Mouse (Mus musculus) embryonic facial prominence, embryonic 12.5 days (tissue): ENCODE results near the gene Birc6. TPM values are rescaled to one million over a fixed set of nuclear protein-coding genes. Genes with fewer than 3 reads are reported as not detected.

ENCODE experiments used
- ATAC-seq: fragments of 200-750 bp; cut with Nextera tagmentation; 2 replicates; pipeline ENCODE4 v1.8.0; 2017; ENCODE audit not compliant: insufficient number of reproducible peaks, insufficient read depth, low FRiP score, low TSS enrichment
- H3K27ac ChIP-seq: fragments of 300-500 bp; sonication (generic); 2 replicates; pipeline ENCODE4 v1.5.1; 2016; ENCODE audit warnings: mild to moderate bottlenecking
- H3K27me3 ChIP-seq: fragments of 300-500 bp; sonication (generic); 2 replicates; pipeline ENCODE4 v1.6.1; 2016; ENCODE audit warnings: mild to moderate bottlenecking, moderate library complexity
- H3K36me3 ChIP-seq: fragments of 300-500 bp; sonication (generic); 2 replicates; pipeline ENCODE4 v1.6.1; 2016; ENCODE audit warnings: mild to moderate bottlenecking
- H3K4me1 ChIP-seq: fragments of 300-500 bp; sonication (generic); 2 replicates; pipeline ENCODE4 v1.6.1; 2016
- H3K4me2 ChIP-seq: fragments of 300-500 bp; sonication (generic); replicated peaks from 2 replicates; pipeline ENCODE4 v1.6.1; 2016; ENCODE audit warnings: mild to moderate bottlenecking, moderate library complexity
- H3K4me3 ChIP-seq: fragments of 300-500 bp; sonication (generic); 2 replicates; pipeline ENCODE4 v1.5.1; 2016; ENCODE audit warnings: mild to moderate bottlenecking
- H3K9ac ChIP-seq: fragments of 300-500 bp; sonication (generic); 2 replicates; pipeline ENCODE4 v1.6.1; 2016; ENCODE audit warnings: mild to moderate bottlenecking, moderate library complexity
- H3K9me3 ChIP-seq: fragments of 300-500 bp; sonication (generic); 2 replicates; pipeline ENCODE4 v1.6.1; 2016; ENCODE audit warnings: mild to moderate bottlenecking, moderate library complexity
- WGBS: fragments of 180-500 bp; shearing (Covaris S2); methylation state at CpG from one replicate; pipeline ENCODE4 v1.1.7; 2016; 5-methylcytosine and 5-hydroxymethylcytosine counted together
- polyA plus RNA-seq: library from polyadenylated mRNA; unstranded; fragments of >200 nt; fragmentation: Nextera tagmentation; extraction: Ambion mirVana; gene quantifications from 2 replicates; pipeline ENCODE4 v1.2.1, GENCODE M21; 2016

Gene Birc6
- polyA plus RNA-seq, 1 experiment from 2014 or later: 98.3 TPM

DNA sequence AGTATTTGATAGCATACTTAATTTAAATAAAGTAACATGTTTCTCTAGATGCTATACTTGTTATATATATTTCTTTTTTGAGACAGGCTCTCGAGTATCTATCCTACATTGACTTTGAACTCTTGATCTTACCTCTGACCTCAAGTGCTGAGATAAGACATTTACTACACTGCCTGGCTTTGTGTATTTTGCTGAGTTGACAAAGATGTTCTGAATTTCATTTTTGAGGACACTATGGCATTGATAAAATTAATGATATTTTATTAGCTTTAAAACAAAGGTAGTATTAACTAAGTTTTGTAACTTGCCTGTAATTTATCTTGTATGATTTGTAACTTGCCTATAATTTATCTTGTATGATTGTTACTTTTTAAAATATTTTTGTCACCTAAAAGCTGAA is 41.1 kb downstream of the Birc6 start:
- H3K4me3 ChIP-seq: no peak overlapping the region
- H3K4me1 ChIP-seq: no peaks in the 10 kb centered on the region
- H3K4me2 ChIP-seq: no peak overlapping the region
- no peak overlapping the region for H3K27ac ChIP-seq
- no peak for ATAC-seq
- 86% methylated on average over 1 of the region's 1 CpGs for WGBS
- no peaks in the 10 kb centered on the region for H3K27me3 ChIP-seq
- no peaks in the 10 kb centered on the region for H3K9me3 ChIP-seq
- no peak overlapping the region for H3K9ac ChIP-seq
- peaks cover 21% of the 10 kb centered on the region for H3K36me3 ChIP-seq

- Histone ChIP-seq H3K4me2 (no peak overlapping the region), H3K36me3 (peaks cover 20% of the 10 kb centered on the region), H3K4me1 (no peaks in the 10 kb centered on the region), H3K27me3 (no peaks in the 10 kb centered on the region), H3K9ac (no peak overlapping the region), H3K4me3 (no peak overlapping the region), H3K27ac (no peak overlapping the region), H3K9me3 (no peaks in the 10 kb centered on the region)
- ATAC-seq: no peak
- 52% methylated on average over 1 of the region's 1 CpGs for WGBS
These were observed 42.5 kb downstream of the Birc6 start for GRCm38 (mm10) chr17:74570585-74570984.

DNA sequence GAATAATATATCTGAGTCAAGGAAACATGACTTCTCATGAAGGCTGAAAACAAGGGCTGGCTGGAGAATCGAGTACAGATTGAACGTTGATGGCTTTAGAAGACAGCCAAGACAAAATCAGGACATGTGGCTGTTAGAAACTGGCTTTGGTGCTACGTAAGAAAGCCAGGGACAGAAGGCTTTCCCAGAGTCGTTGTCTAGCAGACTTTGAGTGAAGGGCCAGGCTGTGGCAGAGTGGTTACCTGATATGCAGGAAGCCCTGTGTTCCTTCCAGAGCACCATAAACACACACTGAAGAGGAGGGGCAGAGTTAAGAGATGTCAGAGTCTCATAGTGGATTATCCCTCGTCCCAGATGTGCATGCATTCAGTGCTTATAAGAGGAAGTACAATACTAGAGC is 49.1 kb downstream of the Birc6 start:
- no peaks in the 10 kb centered on the region for H3K27me3 ChIP-seq
- no peak overlapping the region for H3K4me3 ChIP-seq
- WGBS: 43% methylated on average over 5 of the region's 5 CpGs
- no peak for ATAC-seq
- H3K27ac ChIP-seq: no peak overlapping the region
- peaks cover 27% of the 10 kb centered on the region for H3K36me3 ChIP-seq
- no peaks in the 10 kb centered on the region for H3K9me3 ChIP-seq
- no peak overlapping the region for H3K4me2 ChIP-seq
- no peaks in the 10 kb centered on the region for H3K4me1 ChIP-seq
- H3K9ac ChIP-seq: no peak overlapping the region

DNA sequence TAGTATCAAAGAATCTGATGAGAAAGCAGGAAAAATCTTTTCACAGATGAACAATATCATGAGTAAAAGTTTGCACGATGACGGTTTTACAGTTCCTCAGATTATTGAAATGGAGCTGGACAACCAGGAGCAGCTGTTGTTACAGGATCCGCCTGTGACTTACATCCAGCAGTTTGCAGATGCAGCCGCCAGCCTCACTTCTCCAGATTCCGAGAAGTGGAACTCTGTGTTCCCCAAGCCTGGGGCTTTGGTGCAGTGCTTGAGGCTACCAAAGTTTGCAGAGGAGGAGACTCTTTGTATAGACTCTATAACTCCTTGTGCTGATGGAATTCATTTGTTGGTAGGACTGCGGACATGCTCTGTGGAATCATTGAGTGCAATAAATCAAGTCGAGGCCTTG is 51.5 kb downstream of the Birc6 start:
- no peaks in the 10 kb centered on the region for H3K27me3 ChIP-seq
- peaks cover 27% of the 10 kb centered on the region for H3K36me3 ChIP-seq
- H3K4me3 ChIP-seq: no peak overlapping the region
- no peaks in the 10 kb centered on the region for H3K9me3 ChIP-seq
- 93% methylated on average over 7 of the region's 7 CpGs for WGBS
- ATAC-seq: no peak
- H3K27ac ChIP-seq: no peak overlapping the region
- no peaks in the 10 kb centered on the region for H3K4me1 ChIP-seq
- H3K4me2 ChIP-seq: no peak overlapping the region
- no peak overlapping the region for H3K9ac ChIP-seq

GRCm38 (mm10) chr17:74580738-74581137 is 52.6 kb downstream of the Birc6 start:
- no peaks in the 10 kb centered on the region for H3K27me3 ChIP-seq
- peaks cover 25% of the 10 kb centered on the region for H3K36me3 ChIP-seq
- no peaks in the 10 kb centered on the region for H3K4me1 ChIP-seq
- H3K4me2 ChIP-seq: no peak overlapping the region
- WGBS: 88% methylated on average over 1 of the region's 1 CpGs
- H3K4me3 ChIP-seq: no peak overlapping the region
- no peak for ATAC-seq
- H3K9me3 ChIP-seq: no peaks in the 10 kb centered on the region
- H3K9ac ChIP-seq: no peak overlapping the region
- no peak overlapping the region for H3K27ac ChIP-seq

DNA sequence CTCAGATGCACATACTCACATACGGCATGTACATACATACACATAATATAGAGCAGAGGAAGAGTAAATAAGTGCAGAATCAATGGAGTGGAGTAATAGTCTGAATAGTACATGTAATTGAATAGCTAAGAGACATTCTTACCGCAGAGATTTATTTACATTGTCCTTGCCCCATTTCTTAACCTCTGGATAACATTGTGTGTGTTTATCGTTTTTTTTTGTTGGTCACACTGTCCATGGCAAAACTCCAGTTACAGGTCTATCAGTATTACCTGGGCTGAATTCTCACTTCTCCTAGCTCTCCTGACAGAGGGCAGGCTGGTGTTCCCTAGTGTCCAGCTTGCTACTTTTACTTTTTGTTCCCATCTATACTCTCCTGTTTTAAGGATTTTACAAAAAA is 58.7 kb downstream of the Birc6 start:
- no peak for ATAC-seq
- Histone ChIP-seq H3K27me3 (no peaks in the 10 kb centered on the region), H3K9ac (no peak overlapping the region), H3K4me3 (no peak overlapping the region), H3K27ac (no peak overlapping the region), H3K4me1 (no peaks in the 10 kb centered on the region), H3K36me3 (peaks cover 14% of the 10 kb centered on the region), H3K9me3 (no peaks in the 10 kb centered on the region), H3K4me2 (no peak overlapping the region)
- 77% methylated on average over 3 of the region's 3 CpGs for WGBS

- Histone ChIP-seq H3K27me3 (no peaks in the 10 kb centered on the region), H3K36me3 (peaks cover 42% of the 10 kb centered on the region), H3K4me1 (no peaks in the 10 kb centered on the region), H3K4me3 (no peak overlapping the region), H3K27ac (no peak overlapping the region), H3K4me2 (no peak overlapping the region), H3K9ac (no peak overlapping the region), H3K9me3 (no peaks in the 10 kb centered on the region)
- WGBS: 98% methylated on average over 9 of the region's 9 CpGs
- no peak for ATAC-seq
These were observed 70.8 kb downstream of the Birc6 start for GRCm38 (mm10) chr17:74598908-74599307.

DNA sequence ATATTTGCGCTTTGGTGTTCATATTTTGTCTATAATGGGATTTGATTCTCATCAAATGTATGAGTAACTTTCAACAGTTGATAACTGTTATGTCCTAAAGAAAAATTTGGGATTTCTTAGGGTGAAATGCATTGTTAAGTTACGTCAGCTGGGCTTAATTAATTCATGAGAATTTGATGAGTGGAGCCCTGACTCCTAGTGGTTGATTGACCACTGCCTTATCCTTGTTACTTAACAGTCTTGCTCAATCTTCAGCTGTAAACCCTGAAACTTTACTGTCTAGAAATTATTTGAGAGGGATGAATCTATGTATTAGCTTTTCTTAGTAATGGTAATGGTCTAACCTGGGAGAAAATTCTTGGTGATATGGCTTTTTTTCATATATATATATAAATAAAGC is 71.3 kb downstream of the Birc6 start:
- no peaks in the 10 kb centered on the region for H3K9me3 ChIP-seq
- H3K9ac ChIP-seq: no peak overlapping the region
- H3K4me3 ChIP-seq: no peak overlapping the region
- H3K4me1 ChIP-seq: no peaks in the 10 kb centered on the region
- 92% methylated on average over 2 of the region's 2 CpGs for WGBS
- H3K4me2 ChIP-seq: no peak overlapping the region
- H3K27ac ChIP-seq: no peak overlapping the region
- H3K36me3 ChIP-seq: peaks cover 44% of the 10 kb centered on the region
- H3K27me3 ChIP-seq: no peaks in the 10 kb centered on the region
- ATAC-seq: no peak

DNA sequence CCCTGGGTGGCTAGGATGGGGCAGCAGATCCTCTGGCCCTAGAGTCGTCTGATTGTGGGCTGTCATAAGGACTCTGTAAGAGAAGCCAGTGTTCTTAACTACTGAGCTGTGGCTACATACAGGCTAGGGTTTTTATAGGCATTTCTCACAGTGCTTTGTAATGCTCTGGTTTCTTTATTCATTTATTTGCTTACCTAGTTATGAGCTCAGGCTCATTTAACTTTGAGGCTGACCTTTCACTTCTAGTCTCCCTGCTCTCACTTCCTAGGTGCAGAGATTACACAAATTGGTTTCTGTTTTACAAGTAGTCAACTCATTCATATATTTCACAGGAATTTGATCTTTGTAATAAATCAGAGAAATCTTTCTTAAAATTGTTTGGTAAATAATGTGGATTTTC is 73.1 kb downstream of the Birc6 start:
- H3K36me3 ChIP-seq: peaks cover 40% of the 10 kb centered on the region
- no peak overlapping the region for H3K4me2 ChIP-seq
- H3K27ac ChIP-seq: no peak overlapping the region
- ATAC-seq: no peak
- 83% methylated on average over 1 of the region's 1 CpGs for WGBS
- no peak overlapping the region for H3K4me3 ChIP-seq
- H3K9ac ChIP-seq: no peak overlapping the region
- no peaks in the 10 kb centered on the region for H3K27me3 ChIP-seq
- no peaks in the 10 kb centered on the region for H3K9me3 ChIP-seq
- no peaks in the 10 kb centered on the region for H3K4me1 ChIP-seq

GRCm38 (mm10) chr17:74630798-74631197 is 102.7 kb downstream of the Birc6 start:
- WGBS: 88% methylated on average over 3 of the region's 3 CpGs
- H3K4me2 ChIP-seq: no peak overlapping the region
- H3K27me3 ChIP-seq: no peaks in the 10 kb centered on the region
- no peaks in the 10 kb centered on the region for H3K4me1 ChIP-seq
- peaks cover 58% of the 10 kb centered on the region for H3K36me3 ChIP-seq
- H3K9ac ChIP-seq: no peak overlapping the region
- no peak overlapping the region for H3K27ac ChIP-seq
- H3K4me3 ChIP-seq: no peak overlapping the region
- no peaks in the 10 kb centered on the region for H3K9me3 ChIP-seq
- no peak for ATAC-seq

DNA sequence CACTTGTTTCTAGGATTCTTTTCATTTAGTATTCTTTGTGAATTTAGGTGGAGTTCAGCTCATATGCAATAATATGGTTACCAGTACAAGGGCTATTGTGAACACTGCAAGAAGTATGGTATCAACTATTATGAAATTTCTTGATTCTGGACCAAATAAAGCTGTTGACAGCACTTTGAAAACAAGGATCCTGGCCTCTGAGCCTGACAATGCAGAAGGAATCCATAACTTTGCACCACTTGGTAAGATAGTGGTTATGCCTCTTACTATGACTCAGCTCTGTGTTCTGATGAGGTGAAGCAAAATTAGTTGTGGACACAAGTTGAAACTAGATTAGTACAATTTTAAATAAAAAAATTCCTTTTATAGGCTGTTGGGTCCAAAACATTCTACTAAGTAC is 114.3 kb downstream of the Birc6 start:
- Histone ChIP-seq H3K4me1 (no peaks in the 10 kb centered on the region), H3K4me3 (no peak overlapping the region), H3K4me2 (no peak overlapping the region), H3K27me3 (no peaks in the 10 kb centered on the region), H3K9ac (no peak overlapping the region), H3K27ac (no peak overlapping the region), H3K36me3 (peaks cover 66% of the 10 kb centered on the region), H3K9me3 (no peaks in the 10 kb centered on the region)
- no peak for ATAC-seq

DNA sequence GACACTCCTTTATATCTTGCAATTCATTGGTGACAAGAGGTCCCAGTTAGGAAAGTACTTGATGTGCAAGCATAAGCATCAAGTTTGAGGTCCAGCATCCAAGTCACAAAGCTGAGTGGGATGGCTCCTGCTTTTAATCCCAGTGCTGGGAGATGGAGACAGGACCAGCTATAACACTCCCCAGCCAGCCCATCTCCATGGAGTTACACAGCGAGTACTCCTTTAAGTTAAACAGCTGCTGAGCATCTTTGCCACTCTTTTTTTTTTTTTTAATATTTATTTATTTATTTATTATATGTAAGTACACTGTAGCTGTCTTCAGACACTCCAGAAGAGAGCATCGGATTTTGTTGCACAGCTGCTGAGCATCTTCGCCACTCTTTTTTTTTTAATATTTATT is 130.3 kb downstream of the Birc6 start:
- H3K4me1 ChIP-seq: no peaks in the 10 kb centered on the region
- H3K36me3 ChIP-seq: peaks cover 45% of the 10 kb centered on the region
- no peak for ATAC-seq
- H3K27ac ChIP-seq: no peak overlapping the region
- 91% methylated on average over 3 of the region's 3 CpGs for WGBS
- H3K27me3 ChIP-seq: no peaks in the 10 kb centered on the region
- H3K9ac ChIP-seq: no peak overlapping the region
- no peak overlapping the region for H3K4me3 ChIP-seq
- no peak overlapping the region for H3K4me2 ChIP-seq
- H3K9me3 ChIP-seq: no peaks in the 10 kb centered on the region

DNA sequence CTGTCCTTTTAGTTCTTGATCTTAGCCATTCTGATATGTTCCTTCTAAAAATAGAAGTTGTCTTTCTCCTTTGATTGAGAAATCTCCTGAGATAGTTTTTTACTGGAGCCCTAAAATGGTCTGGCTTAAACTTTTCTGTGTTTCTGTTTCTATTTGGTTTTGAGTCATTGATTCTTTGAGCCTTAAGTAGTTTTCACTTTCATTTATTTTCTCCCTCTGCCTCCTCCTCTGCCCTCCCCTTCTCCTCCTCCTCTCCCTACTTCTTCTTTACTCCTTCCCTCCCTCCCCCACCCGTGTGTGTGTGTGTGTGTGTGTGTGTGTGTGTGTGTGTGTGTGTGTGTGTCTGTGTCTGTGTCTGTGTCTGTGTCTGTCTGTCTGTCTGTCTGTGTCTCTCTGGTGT is 139.9 kb downstream of the Birc6 start:
- WGBS: 83% methylated on average over 1 of the region's 1 CpGs
- H3K36me3 ChIP-seq: peaks cover 61% of the 10 kb centered on the region

More for the DNA sequence above, 139.9 kb downstream of the Birc6 start:
- Histone ChIP-seq H3K4me3 (no peak overlapping the region), H3K27ac (no peak overlapping the region), H3K9me3 (no peaks in the 10 kb centered on the region), H3K4me2 (no peak overlapping the region), H3K4me1 (no peaks in the 10 kb centered on the region), H3K9ac (no peak overlapping the region), H3K27me3 (no peaks in the 10 kb centered on the region)
- no peak for ATAC-seq
